In genomic region chr2:131491707-131492595, GRCm38 (mm10) we compare ENCODE assay signal across 8 mouse cellular contexts. TPM values are rescaled to one million over a fixed set of nuclear protein-coding genes. Genes with fewer than 3 reads are reported as not detected.
A peak's percentile ranks its signal among the peaks of the same experiment; 100 is the strongest.
DNase-seq lines count a peak whose midpoint lies in the region; ATAC-seq lines count a peak whose summit lies in the region.

No protein-coding gene starts in this region.

- peak overlapping the region; percentile 85 for H3K9ac ChIP-seq in hindbrain, embryonic 15.5 days

- intact Hi-C loops in left cerebral cortex, postnatal 25 days (cut with DNase I) = loop anchor here (2.0 to 5.0 kb wide), 2 partner anchors 19 to 50 kb away; no protein-coding TSS in a partner anchor

- under 1% methylated on average over 69 of the region's 102 CpGs for WGBS in hindbrain, embryonic 15.5 days

- H3K4me2 ChIP-seq in hindbrain, embryonic 15.5 days = peak overlapping the region; percentile 77

- H3K4me3 ChIP-seq in hindbrain, embryonic 15.5 days = peak overlapping the region; percentile 73

- peaks cover 35% of the 10 kb centered on the region for H3K4me1 ChIP-seq in hindbrain, embryonic 15.5 days (replicated peaks)

- H3K27me3 ChIP-seq in hindbrain, embryonic 15.5 days = no peaks in the 10 kb centered on the region

- H3K36me3 ChIP-seq in hindbrain, embryonic 15.5 days = no peaks in the 10 kb centered on the region

- H3K9me3 ChIP-seq in hindbrain, embryonic 15.5 days = no peaks in the 10 kb centered on the region

- peak; percentile 86 to 91 for DNase-seq in cerebellum, postnatal 25 days
- peak; percentile 79 for DNase-seq in gastrocnemius, adult 18-20 months (ENCODE audit: low spot score)
- peak; percentile 79 to 85 for DNase-seq in left cerebral cortex, postnatal 25 days (ENCODE audit: low spot score in 2 of 2)
- peak; percentile 87 for DNase-seq in right cerebral cortex, postnatal 25 days
- DNase-seq in urinary bladder, postnatal 36 days (ENCODE audit: low spot score in 2 of 2) = peak; percentile 69 to 83

- H3K27ac ChIP-seq in hindbrain, embryonic 15.5 days (replicated peaks) = peak overlapping the region; percentile 72

- peak; percentile 91 for ATAC-seq in activated CD4-positive, CD25-positive, alpha-beta regulatory T cell, adult 4 months
- ATAC-seq in hindbrain, embryonic 15.5 days (ENCODE audit: low FRiP score, low read depth) = peak; percentile 95
- peak; percentile 88 for ATAC-seq in megakaryocyte-erythroid progenitor cell, adult 5-6 weeks (replicated peaks; ENCODE audit: low FRiP score, low TSS enrichment, poor library complexity, severe bottlenecking)

RNA-seq across cellular contexts. Expression of gene Smox, which starts 0.7 kb away (rescaled TPM):
- 10 to 100 TPM in 1 of 2 experiments, 1 to 10 TPM in 1; 8.1 to 13.2 TPM for polyA plus RNA-seq in activated CD4-positive, CD25-positive, alpha-beta regulatory T cell, adult 4 months (2017; shearing (Covaris generic))
- 100 to 1,000 TPM in 1 of 2 experiments, 10 to 100 TPM in 1; 86.0 to 120 TPM for total RNA-seq in gastrocnemius, adult 18-20 months (2021)
- polyA plus RNA-seq in hindbrain, embryonic 15.5 days (2015; fragmentation: Nextera tagmentation; extraction: Ambion mirVana) = 52.3 and 53.4 TPM in 2 replicates
- total RNA-seq in left cerebral cortex, postnatal 25 days (2021) = 10 to 100 TPM; 67.7 to 73.5 TPM
- 12.5 and 27.3 TPM in 2 replicates for total RNA-seq in megakaryocyte-erythroid progenitor cell, adult 5-6 weeks (2014; fragmentation: Nextera tagmentation)
- 8.7 and 18.9 TPM in 2 replicates for total RNA-seq in megakaryocyte-erythroid progenitor cell, adult 5-6 weeks (2017)

Comparison
In these comparisons a context has a peak if more than half of its experiments do, and no peak if none do; other contexts are left out.
1. Peak in every context shown above with its lines: DNase-seq, ATAC-seq, H3K4me3 ChIP-seq and H3K27ac ChIP-seq.